Mouse (Mus musculus): Measurements from ENCODE around the gene Alg12. TPM values are rescaled to one million over a fixed set of nuclear protein-coding genes. Genes with fewer than 3 reads are reported as not detected.
A peak's percentile ranks its signal among the peaks of the same experiment; 100 is the strongest.

The Alg12 gene
- polyA plus RNA-seq, 1 experiment from 2014 or later, result 8.3 TPM

- ATAC-seq (ENCODE audit: low FRiP score), result peak; percentile 81
- Histone ChIP-seq H3K9me3 (replicated peaks) (no peaks in the 10 kb centered on the region), H3K4me1 (peaks cover 32% of the 10 kb centered on the region), H3K4me2 (peak within 1 kb of the TSS; percentile 92), H3K9ac (replicated peaks) (peak within 1 kb of the TSS; percentile 87), H3K36me3 (peaks cover 20% of the 10 kb centered on the region), H3K4me3 (replicated peaks) (peak within 1 kb of the TSS; percentile 95), H3K27me3 (replicated peaks) (no peaks in the 10 kb centered on the region), H3K27ac (replicated peaks) (peak within 1 kb of the TSS; percentile 99)
- WGBS, result under 1% methylated on average over 101 of the region's 107 CpGs
Observed at GRCm38 (mm10) chr15:88861772-88862622, 42.9 kb upstream of the Alg12 start, which contains the start of gene Pim3. TSS of gene Pim3 (plus strand) at chr15:88862186.

GRCm38 (mm10) chr15:88860781-88861180 lies 41.7 kb upstream of the Alg12 start:
- peaks cover 10% of the 10 kb centered on the region for H3K36me3 ChIP-seq
- H3K4me3 ChIP-seq (replicated peaks), result 0 out of 2 replicates have a peak overlapping the region, but pooled peaks have one; percentile 95
- no peaks in the 10 kb centered on the region for H3K9me3 ChIP-seq (replicated peaks)
- no peak for ATAC-seq (ENCODE audit: low FRiP score)
- WGBS, result 94% methylated on average over 3 of the region's 3 CpGs
- H3K27ac ChIP-seq (replicated peaks), result no peak overlapping the region
- H3K4me1 ChIP-seq, result peaks cover 26% of the 10 kb centered on the region
- H3K27me3 ChIP-seq (replicated peaks), result no peaks in the 10 kb centered on the region
- H3K9ac ChIP-seq (replicated peaks), result no peak overlapping the region
- no peak overlapping the region for H3K4me2 ChIP-seq

DNA sequence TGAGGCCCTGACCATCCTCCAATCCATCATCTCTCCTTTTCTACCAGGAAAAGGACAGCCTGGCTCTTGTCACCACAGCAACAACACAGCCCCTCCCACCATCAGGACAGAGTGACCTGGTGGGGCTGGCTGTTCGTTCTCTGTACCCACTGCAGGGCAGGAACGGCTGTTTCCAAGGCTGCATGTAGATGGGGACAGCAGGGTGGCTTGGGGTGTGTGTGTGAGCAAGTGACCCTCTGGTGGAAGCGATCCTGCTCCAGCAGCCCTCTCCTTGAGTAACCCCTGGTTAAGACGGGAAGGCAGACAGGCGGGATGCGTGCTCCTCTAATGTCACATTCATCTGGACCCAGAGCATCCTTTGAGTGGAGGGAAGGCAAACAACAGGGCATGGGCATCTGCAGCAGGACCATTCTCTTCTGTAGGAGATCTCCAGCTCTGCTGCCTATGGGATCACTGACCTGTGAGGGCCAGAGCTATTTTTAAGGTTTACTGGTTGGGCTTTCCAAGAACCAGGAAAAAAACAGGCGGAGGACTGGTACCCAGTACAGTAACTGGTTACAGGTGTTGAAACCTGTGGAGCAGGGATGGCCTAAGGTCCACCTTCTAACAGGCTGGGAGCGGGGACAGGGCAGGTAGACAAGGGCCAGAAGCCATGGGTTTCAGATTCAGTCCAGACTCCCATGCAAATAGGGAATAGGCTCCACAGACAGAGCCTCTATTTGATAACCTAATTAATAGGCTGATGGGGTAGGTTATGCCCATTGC lies 40.3 kb upstream of the Alg12 start:
- Histone ChIP-seq H3K4me3 (replicated peaks) (no peak overlapping the region), H3K9ac (replicated peaks) (no peak overlapping the region), H3K9me3 (replicated peaks) (no peaks in the 10 kb centered on the region), H3K27me3 (replicated peaks) (no peaks in the 10 kb centered on the region), H3K36me3 (no peaks in the 10 kb centered on the region), H3K27ac (replicated peaks) (no peak overlapping the region), H3K4me1 (peaks cover 16% of the 10 kb centered on the region), H3K4me2 (no peak overlapping the region)
- WGBS, result 75% methylated on average over 8 of the region's 8 CpGs
- no peak for ATAC-seq (ENCODE audit: low FRiP score)

DNA sequence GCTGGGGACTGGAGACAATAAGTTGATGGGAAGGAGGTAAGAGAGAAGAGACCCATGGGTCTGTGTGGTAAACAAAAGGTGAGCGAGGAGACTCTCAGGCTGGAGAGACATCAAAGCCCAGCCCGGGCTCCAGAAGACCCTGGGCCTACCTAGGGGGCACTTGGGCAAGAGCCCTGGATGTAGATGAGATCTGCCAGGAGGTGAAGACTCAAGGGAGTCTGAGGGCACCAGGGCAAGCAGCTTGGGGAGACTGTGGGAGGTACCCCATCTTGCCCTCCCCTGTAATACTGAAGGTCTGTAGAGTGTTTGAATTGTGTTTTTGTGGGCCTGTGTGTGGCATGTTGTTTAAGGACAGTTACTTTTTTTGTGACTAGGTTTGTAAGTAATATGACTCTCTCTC lies 39.6 kb upstream of the Alg12 start:
- H3K27ac ChIP-seq (replicated peaks), result no peak overlapping the region
- H3K9me3 ChIP-seq (replicated peaks), result no peaks in the 10 kb centered on the region
- WGBS, result 75% methylated on average over 2 of the region's 2 CpGs
- H3K4me1 ChIP-seq, result peaks cover 9% of the 10 kb centered on the region
- no peak overlapping the region for H3K4me3 ChIP-seq (replicated peaks)
- no peak overlapping the region for H3K9ac ChIP-seq (replicated peaks)
- no peaks in the 10 kb centered on the region for H3K36me3 ChIP-seq
- H3K27me3 ChIP-seq (replicated peaks), result no peaks in the 10 kb centered on the region
- no peak for ATAC-seq (ENCODE audit: low FRiP score)
- H3K4me2 ChIP-seq, result no peak overlapping the region

- H3K4me3 ChIP-seq (replicated peaks), result no peak overlapping the region
- 92% methylated on average over 3 of the region's 3 CpGs for WGBS
- no peaks in the 10 kb centered on the region for H3K27me3 ChIP-seq (replicated peaks)
- H3K4me1 ChIP-seq, result peaks cover 9% of the 10 kb centered on the region
- no peak overlapping the region for H3K4me2 ChIP-seq
- H3K36me3 ChIP-seq, result no peaks in the 10 kb centered on the region
- no peaks in the 10 kb centered on the region for H3K9me3 ChIP-seq (replicated peaks)
- no peak overlapping the region for H3K9ac ChIP-seq (replicated peaks)
- H3K27ac ChIP-seq (replicated peaks), result no peak overlapping the region
- no peak for ATAC-seq (ENCODE audit: low FRiP score)
Observed at GRCm38 (mm10) chr15:88858141-88858541, 39.0 kb upstream of the Alg12 start.

- 95% methylated on average over 7 of the region's 7 CpGs for WGBS
- Histone ChIP-seq H3K4me3 (replicated peaks) (no peak overlapping the region), H3K9ac (replicated peaks) (no peak overlapping the region), H3K36me3 (no peaks in the 10 kb centered on the region), H3K27ac (replicated peaks) (no peak overlapping the region), H3K4me1 (peaks cover 9% of the 10 kb centered on the region), H3K9me3 (replicated peaks) (no peaks in the 10 kb centered on the region), H3K4me2 (no peak overlapping the region), H3K27me3 (replicated peaks) (no peaks in the 10 kb centered on the region)
- no peak for ATAC-seq (ENCODE audit: low FRiP score)
Observed at GRCm38 (mm10) chr15:88857361-88857760, 38.2 kb upstream of the Alg12 start.

GRCm38 (mm10) chr15:88856613-88857012 lies 37.5 kb upstream of the Alg12 start:
- 84% methylated on average over 5 of the region's 5 CpGs for WGBS
- ATAC-seq (ENCODE audit: low FRiP score), result no peak
- H3K9me3 ChIP-seq (replicated peaks), result no peaks in the 10 kb centered on the region
- H3K36me3 ChIP-seq, result no peaks in the 10 kb centered on the region
- no peak overlapping the region for H3K9ac ChIP-seq (replicated peaks)
- H3K4me2 ChIP-seq, result no peak overlapping the region
- H3K27me3 ChIP-seq (replicated peaks), result no peaks in the 10 kb centered on the region
- no peak overlapping the region for H3K27ac ChIP-seq (replicated peaks)
- H3K4me3 ChIP-seq (replicated peaks), result no peak overlapping the region
- H3K4me1 ChIP-seq, result peaks cover 8% of the 10 kb centered on the region

GRCm38 (mm10) chr15:88855896-88856417 lies 36.8 kb upstream of the Alg12 start:
- Histone ChIP-seq H3K9me3 (replicated peaks) (no peaks in the 10 kb centered on the region), H3K4me1 (0 out of 2 replicates have a peak, but pooled peaks cover 7% of the 10 kb centered on the region), H3K9ac (replicated peaks) (no peak overlapping the region), H3K27me3 (replicated peaks) (no peaks in the 10 kb centered on the region), H3K36me3 (no peaks in the 10 kb centered on the region), H3K4me3 (replicated peaks) (no peak overlapping the region), H3K27ac (replicated peaks) (no peak overlapping the region), H3K4me2 (no peak overlapping the region)
- WGBS, result 79% methylated on average over 6 of the region's 6 CpGs
- no peak for ATAC-seq (ENCODE audit: low FRiP score)

- Histone ChIP-seq H3K4me1 (peaks cover 13% of the 10 kb centered on the region; the same call in 1 of the 2 replicates), H3K27ac (replicated peaks) (no peak overlapping the region), H3K4me2 (no peak overlapping the region), H3K36me3 (no peaks in the 10 kb centered on the region), H3K27me3 (replicated peaks) (no peaks in the 10 kb centered on the region), H3K9me3 (replicated peaks) (no peaks in the 10 kb centered on the region), H3K4me3 (replicated peaks) (no peak overlapping the region), H3K9ac (replicated peaks) (no peak overlapping the region)
- 78% methylated on average over 15 of the region's 15 CpGs for WGBS
- no peak for ATAC-seq (ENCODE audit: low FRiP score)
Observed at GRCm38 (mm10) chr15:88854969-88855830, 36.1 kb upstream of the Alg12 start.

- Histone ChIP-seq H3K36me3 (no peaks in the 10 kb centered on the region), H3K27me3 (replicated peaks) (no peaks in the 10 kb centered on the region), H3K27ac (replicated peaks) (no peak overlapping the region), H3K4me1 (peaks cover 17% of the 10 kb centered on the region; the same call in 1 of the 2 replicates), H3K9me3 (replicated peaks) (no peaks in the 10 kb centered on the region), H3K9ac (replicated peaks) (no peak overlapping the region), H3K4me2 (no peak overlapping the region), H3K4me3 (replicated peaks) (no peak overlapping the region)
- ATAC-seq (ENCODE audit: low FRiP score), result no peak
- WGBS, result 69% methylated on average over 6 of the region's 6 CpGs
Observed at GRCm38 (mm10) chr15:88854119-88854968, 35.2 kb upstream of the Alg12 start.
